Mouse (Mus musculus) heart, postnatal 0 days (tissue): ENCODE measurements around the gene Pafah1b2. TPM values are rescaled to one million over a fixed set of nuclear protein-coding genes. Genes with fewer than 3 reads are reported as not detected.
A peak's percentile ranks its signal among the peaks of the same experiment; 100 is the strongest.

ENCODE experiments used
- ATAC-seq: fragments of 200-750 bp; cut with Nextera tagmentation; 2 replicates; pipeline ENCODE4 v1.8.0; 2017; ENCODE audit warnings: low read depth, moderate number of reproducible peaks, moderate library complexity; ENCODE audit not compliant: insufficient read depth
- DNase-seq: peaks from one replicate; pipeline ENCODE4 v3.0.0-alpha.2; 2016; ENCODE audit warnings: low spot score
- H3K27ac ChIP-seq: fragments of 300-500 bp; sonication (generic); 2 replicates; pipeline ENCODE4 v1.5.1; 2014; ENCODE audit warnings: low read depth, mild to moderate bottlenecking
- H3K27me3 ChIP-seq: fragments of 300-500 bp; sonication (generic); 2 replicates; pipeline ENCODE4 v1.6.1; 2014; ENCODE audit warnings: low read length, mixed read lengths; ENCODE audit not compliant: control insufficient read depth, insufficient read depth
- H3K36me3 ChIP-seq: fragments of 300-500 bp; sonication (generic); replicated peaks from 2 replicates; pipeline ENCODE4 v1.6.1; 2014; ENCODE audit warnings: low read length, mixed read lengths; ENCODE audit not compliant: control insufficient read depth, insufficient read depth
- H3K4me1 ChIP-seq: fragments of 300-500 bp; sonication (generic); 2 replicates; pipeline ENCODE4 v1.6.1; 2014; ENCODE audit warnings: antibody characterized with exemption; ENCODE audit not compliant: control insufficient read depth, insufficient read depth
- H3K4me2 ChIP-seq: fragments of 300-500 bp; sonication (generic); 2 replicates; pipeline ENCODE4 v1.6.1; 2014; ENCODE audit warnings: low read depth, mild to moderate bottlenecking, low read length, moderate library complexity
- H3K4me3 ChIP-seq: fragments of 300-500 bp; sonication (generic); 2 replicates; pipeline ENCODE4 v1.5.1; 2014; ENCODE audit warnings: low read depth, low read length
- H3K9ac ChIP-seq: fragments of 300-500 bp; sonication (generic); replicated peaks from 2 replicates; pipeline ENCODE4 v1.6.1; 2014; ENCODE audit warnings: low read depth, low read length, mixed read lengths
- H3K9me3 ChIP-seq: fragments of 300-500 bp; sonication (generic); replicated peaks from 2 replicates; pipeline ENCODE4 v1.6.1; 2016; ENCODE audit warnings: low read length; ENCODE audit not compliant: control insufficient read depth
- CTCF ChIP-seq: IDR thresholded peaks from 2 replicates; pipeline ENCODE4 v1.5.1; 2016; ENCODE audit warnings: antibody characterized with exemption, control low read depth, low read depth
- EP300 ChIP-seq: IDR thresholded peaks from 2 replicates; pipeline ENCODE4 v1.6.1; 2016; ENCODE audit warnings: antibody characterized with exemption, low read depth
- WGBS: fragments of 180-500 bp; shearing (Covaris S2); extraction: QIAGEN DNeasy Blood & Tissue Kit; methylation state at CpG from one replicate; pipeline ENCODE4 v1.1.7; 2014; 5-methylcytosine and 5-hydroxymethylcytosine counted together
- polyA plus RNA-seq: library from polyadenylated mRNA; unstranded; fragments of >200 nt; fragmentation: Nextera tagmentation; extraction: Ambion mirVana; gene quantifications from 2 replicates; pipeline ENCODE4 v1.2.1, GENCODE M21; 2015
- total RNA-seq: library from RNA; depleted of rRNA; stranded (reverse); fragments of >200 nt; gene quantifications from 2 replicates; pipeline ENCODE4 v1.2.3, GENCODE M21; 2014; ENCODE audit warnings: low replicate concordance

Gene Pafah1b2
- total and polyA plus RNA-seq, 2 experiments from 2014 or later = 41.0 to 92.8 TPM

DNA sequence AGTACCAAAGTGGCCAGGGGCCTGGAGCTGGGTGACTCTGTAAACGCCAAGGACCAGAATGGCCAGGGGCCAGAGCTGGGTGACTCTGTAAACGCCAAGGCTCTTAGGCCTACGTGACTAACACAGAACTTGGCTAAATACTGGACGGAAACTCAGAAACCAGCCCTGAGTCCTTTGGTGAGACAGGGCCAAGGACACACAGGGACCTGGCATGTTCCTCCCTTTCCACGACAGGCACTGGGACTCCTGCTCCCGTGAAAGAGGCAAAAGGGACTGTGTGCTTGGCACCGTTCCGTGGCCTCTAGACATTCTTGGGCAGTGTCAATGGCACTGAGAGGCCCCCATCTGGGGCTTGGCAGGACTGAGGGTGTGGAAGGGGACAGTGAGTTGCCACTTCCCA, 74.4 kb downstream of the Pafah1b2 start:
- ATAC-seq = no peak; the same call in 1 of the 2 replicates
- no peak for DNase-seq
- peak overlapping the region; percentile 9; the same call in 1 of the 2 replicates for H3K27ac ChIP-seq
- 71% methylated on average over 8 of the region's 8 CpGs for WGBS
- peaks cover 37% of the 10 kb centered on the region for H3K36me3 ChIP-seq
- H3K9me3 ChIP-seq = no peaks in the 10 kb centered on the region
- H3K4me1 ChIP-seq = peaks cover 4% of the 10 kb centered on the region
- H3K4me3 ChIP-seq = no peak overlapping the region
- H3K4me2 ChIP-seq = no peak overlapping the region
- H3K9ac ChIP-seq = no peak overlapping the region
- no peaks in the 10 kb centered on the region for H3K27me3 ChIP-seq
- TF ChIP-seq CTCF = no peak
- no peak for TF ChIP-seq EP300

DNA sequence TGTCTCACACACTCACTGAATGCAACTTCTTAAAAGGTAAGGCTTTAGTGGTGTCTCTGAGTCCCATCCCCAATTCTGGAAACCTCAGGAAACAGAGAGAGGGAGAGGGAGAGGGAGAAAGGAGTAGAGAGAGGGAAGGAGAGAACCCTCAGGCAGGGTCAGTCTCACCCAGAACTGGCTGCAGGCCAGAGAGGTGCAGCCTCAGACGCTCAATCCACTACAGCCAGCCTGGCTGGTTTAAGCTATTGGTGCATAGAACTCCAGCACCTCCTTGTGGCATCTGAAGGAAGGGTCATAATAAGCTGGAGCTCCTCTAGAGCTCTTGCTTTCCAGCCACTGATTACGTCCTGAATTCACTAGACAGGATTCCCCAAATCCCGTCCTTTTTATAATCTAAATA, 75.6 kb downstream of the Pafah1b2 start:
- Histone ChIP-seq H3K9ac (no peak overlapping the region), H3K36me3 (peaks cover 25% of the 10 kb centered on the region), H3K4me1 (peaks cover 11% of the 10 kb centered on the region), H3K9me3 (no peaks in the 10 kb centered on the region), H3K27me3 (no peaks in the 10 kb centered on the region), H3K27ac (no peak overlapping the region; the same call in 1 of the 2 replicates), H3K4me3 (no peak overlapping the region), H3K4me2 (no peak overlapping the region)
- TF ChIP-seq CTCF (peak; percentile 87), EP300 (0 out of 2 replicates have a peak, but pooled peaks have one; percentile 9)
- peak; percentile 85 for DNase-seq
- 11% methylated on average over 3 of the region's 3 CpGs for WGBS
- ATAC-seq = peak; percentile 76

DNA sequence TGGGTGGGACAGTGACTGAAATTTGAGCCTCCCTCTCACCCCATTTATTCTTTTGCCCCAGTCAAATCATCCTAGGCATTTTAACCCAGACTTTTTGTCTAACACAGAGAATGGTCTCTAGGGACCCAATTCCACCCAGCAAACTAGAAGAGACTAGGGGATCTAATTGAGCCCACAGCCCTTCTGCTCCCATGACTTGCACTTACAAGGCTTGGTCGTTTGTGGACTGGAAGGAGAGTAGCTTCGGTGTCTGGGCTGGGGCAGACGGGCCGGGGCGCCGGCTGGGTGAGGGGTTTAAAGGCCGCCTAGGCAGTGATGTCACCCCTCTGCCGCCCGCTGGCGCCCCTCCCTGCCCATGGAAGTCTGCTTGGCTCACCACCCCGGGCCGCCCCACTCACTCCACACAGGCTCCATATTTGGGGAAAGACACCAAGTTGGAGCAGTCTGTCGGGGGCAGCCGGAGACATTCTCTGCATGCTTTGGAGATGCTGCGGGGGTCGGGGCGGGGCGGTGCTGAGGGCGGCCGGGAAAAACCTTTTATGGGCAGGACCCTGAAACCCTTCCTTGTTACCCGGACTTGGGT, 76.8 kb downstream of the Pafah1b2 start, which contains the start of gene Tagln:
TSS of gene Tagln (minus strand) at position 431 of the 583 bp plus-strand sequence.
- peak within 1 kb of the TSS; percentile 31 for H3K4me3 ChIP-seq
- peaks cover 23% of the 10 kb centered on the region for H3K36me3 ChIP-seq
- H3K27ac ChIP-seq = peak within 1 kb of the TSS; percentile 47
- H3K9ac ChIP-seq = no peak within 1 kb of the TSS; the same call in 1 of the 2 replicates
- ATAC-seq (peak; percentile 48), DNase-seq (no peak)
- peaks cover 11% of the 10 kb centered on the region for H3K4me1 ChIP-seq
- 8% methylated on average over 21 of the region's 21 CpGs for WGBS
- no peak for TF ChIP-seq EP300
- no peak for TF ChIP-seq CTCF
- H3K4me2 ChIP-seq = peak within 1 kb of the TSS; percentile 53
- no peaks in the 10 kb centered on the region for H3K9me3 ChIP-seq
- H3K27me3 ChIP-seq = no peaks in the 10 kb centered on the region

DNA sequence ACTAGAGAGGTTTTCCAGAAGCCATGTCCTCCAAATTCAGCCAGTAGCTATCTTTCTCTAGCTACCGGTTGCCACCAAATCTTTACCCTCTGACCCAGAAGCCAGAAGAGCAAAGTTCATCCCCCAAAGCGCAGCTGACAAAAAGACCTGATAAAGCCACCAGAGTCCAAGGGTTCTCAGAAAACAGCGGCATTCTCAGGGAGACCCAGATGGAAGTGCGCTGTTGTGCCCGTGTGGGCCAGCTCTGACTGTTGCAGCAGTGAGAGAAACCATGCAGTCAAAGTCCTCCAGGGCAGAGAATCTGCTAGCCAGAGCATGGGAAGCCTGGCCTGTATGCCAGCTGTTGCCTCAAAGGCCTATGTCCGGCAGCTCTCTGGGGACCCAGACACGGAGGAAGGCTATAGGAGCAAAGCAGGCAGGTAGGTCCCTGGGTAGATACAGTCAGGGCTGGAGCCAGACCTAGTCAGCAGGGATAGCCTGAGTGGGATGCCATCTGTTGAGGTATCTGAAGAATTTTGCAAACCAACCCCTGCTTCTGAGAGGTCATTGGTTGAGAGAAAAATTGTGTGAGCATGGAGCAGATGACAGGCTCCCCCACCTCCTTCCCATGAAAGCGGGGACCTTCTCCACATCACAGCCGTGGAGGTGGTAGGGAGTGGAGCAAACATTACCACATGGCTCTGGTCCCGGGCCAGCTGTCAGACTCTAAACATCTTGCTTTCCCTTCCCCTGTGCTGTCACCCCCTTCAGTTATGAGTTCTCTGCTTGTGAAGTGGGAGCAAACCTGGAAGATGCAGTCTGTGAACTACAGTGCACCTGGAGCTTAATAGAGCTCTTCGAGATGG, 79.7 kb downstream of the Pafah1b2 start:
- peak overlapping the region; percentile 16 for H3K4me2 ChIP-seq
- no peak overlapping the region for H3K27ac ChIP-seq
- H3K4me1 ChIP-seq = peaks cover 11% of the 10 kb centered on the region
- no peaks in the 10 kb centered on the region for H3K9me3 ChIP-seq
- WGBS = 47% methylated on average over 11 of the region's 11 CpGs
- ATAC-seq = no peak
- no peak overlapping the region; the same call in 1 of the 2 replicates for H3K4me3 ChIP-seq
- no peaks in the 10 kb centered on the region for H3K27me3 ChIP-seq
- no peak overlapping the region; the same call in 1 of the 2 replicates for H3K9ac ChIP-seq
- DNase-seq = no peak
- H3K36me3 ChIP-seq = peaks cover 39% of the 10 kb centered on the region
- TF ChIP-seq EP300 (no peak), CTCF (no peak)

DNA sequence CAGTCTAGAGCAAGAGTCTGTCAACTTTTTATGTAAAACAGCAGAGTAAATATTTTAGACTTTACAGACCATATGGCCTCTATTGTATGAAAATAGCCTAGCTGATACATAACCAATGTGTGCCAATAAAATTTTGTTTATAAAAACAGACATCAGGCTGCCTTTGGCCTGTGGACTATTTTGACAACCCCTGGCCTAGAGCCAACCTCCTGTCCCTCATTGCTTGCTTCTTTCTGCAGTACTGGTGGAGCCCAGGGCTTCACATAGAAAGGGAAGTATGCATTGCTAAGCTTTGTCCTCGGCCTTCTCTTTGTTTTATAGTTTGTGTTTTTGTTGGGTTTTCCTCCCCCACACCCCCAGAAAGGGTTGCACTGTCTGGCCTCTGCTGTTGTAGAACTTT, 80.5 kb downstream of the Pafah1b2 start:
- TF ChIP-seq CTCF (no peak), EP300 (no peak)
- Histone ChIP-seq H3K9me3 (no peaks in the 10 kb centered on the region), H3K4me1 (peaks cover 11% of the 10 kb centered on the region), H3K9ac (no peak overlapping the region), H3K27me3 (no peaks in the 10 kb centered on the region), H3K4me2 (no peak overlapping the region), H3K36me3 (peaks cover 47% of the 10 kb centered on the region), H3K4me3 (no peak overlapping the region), H3K27ac (no peak overlapping the region)
- ATAC-seq (no peak), DNase-seq (no peak)
- WGBS = 39% methylated on average over 1 of the region's 1 CpGs
